Mouse (Mus musculus): ENCODE data around the gene Gjb3.

DNA sequence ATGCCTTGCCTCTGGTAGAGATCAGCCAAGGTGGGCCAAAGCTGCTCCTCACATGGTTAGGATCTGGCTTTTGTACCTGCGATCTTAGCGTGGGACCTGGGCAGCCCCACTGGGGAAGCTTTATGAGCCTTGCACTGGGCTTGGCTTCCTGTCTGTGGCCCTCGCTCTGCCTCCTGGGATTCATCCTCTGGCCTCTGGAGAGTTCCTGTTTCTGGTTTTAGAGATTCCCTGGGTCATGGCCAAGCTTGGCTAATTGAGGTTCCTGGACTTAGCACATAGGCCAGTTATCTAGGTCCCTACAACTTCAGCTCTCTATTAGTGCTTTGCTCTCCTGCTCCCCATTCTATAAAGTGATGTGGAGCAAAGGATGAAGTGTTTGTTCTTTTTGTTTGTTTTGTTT, 26.8 kb downstream of the Gjb3 start:
- TF ChIP-seq CTCF (IDR thresholded peaks at IDR 0.05; ENCODE audit: borderline replicate concordance, extremely low read depth, insufficient read depth, insufficient read length): no peak
- no peak for TF ChIP-seq POLR2A (IDR thresholded peaks at IDR 0.05; ENCODE audit: borderline replicate concordance, extremely low read depth, insufficient read depth, insufficient read length, poor library complexity, severe bottlenecking)

Measured in brain, embryonic 14.5 days (tissue).